Mouse (Mus musculus) heart, postnatal 0 days (tissue): Measurements from ENCODE around the gene Ppp2r2c. TPM values are rescaled to one million over a fixed set of nuclear protein-coding genes. Genes with fewer than 3 reads are reported as not detected.

Experiments
- ATAC-seq: fragments of 200-750 bp; cut with Nextera tagmentation; 2 replicates; pipeline ENCODE4 v1.8.0; 2017; ENCODE audit warnings: low read depth, moderate number of reproducible peaks, moderate library complexity; ENCODE audit not compliant: insufficient read depth
- DNase-seq: peaks from one replicate; pipeline ENCODE4 v3.0.0-alpha.2; 2016; ENCODE audit warnings: low spot score
- H3K27ac ChIP-seq: fragments of 300-500 bp; sonication (generic); 2 replicates; pipeline ENCODE4 v1.5.1; 2014; ENCODE audit warnings: low read depth, mild to moderate bottlenecking
- H3K27me3 ChIP-seq: fragments of 300-500 bp; sonication (generic); 2 replicates; pipeline ENCODE4 v1.6.1; 2014; ENCODE audit warnings: low read length, mixed read lengths; ENCODE audit not compliant: control insufficient read depth, insufficient read depth
- H3K36me3 ChIP-seq: fragments of 300-500 bp; sonication (generic); replicated peaks from 2 replicates; pipeline ENCODE4 v1.6.1; 2014; ENCODE audit warnings: low read length, mixed read lengths; ENCODE audit not compliant: control insufficient read depth, insufficient read depth
- H3K4me1 ChIP-seq: fragments of 300-500 bp; sonication (generic); 2 replicates; pipeline ENCODE4 v1.6.1; 2014; ENCODE audit warnings: antibody characterized with exemption; ENCODE audit not compliant: control insufficient read depth, insufficient read depth
- H3K4me2 ChIP-seq: fragments of 300-500 bp; sonication (generic); 2 replicates; pipeline ENCODE4 v1.6.1; 2014; ENCODE audit warnings: low read depth, mild to moderate bottlenecking, low read length, moderate library complexity
- H3K4me3 ChIP-seq: fragments of 300-500 bp; sonication (generic); 2 replicates; pipeline ENCODE4 v1.5.1; 2014; ENCODE audit warnings: low read depth, low read length
- H3K9ac ChIP-seq: fragments of 300-500 bp; sonication (generic); replicated peaks from 2 replicates; pipeline ENCODE4 v1.6.1; 2014; ENCODE audit warnings: low read depth, low read length, mixed read lengths
- H3K9me3 ChIP-seq: fragments of 300-500 bp; sonication (generic); replicated peaks from 2 replicates; pipeline ENCODE4 v1.6.1; 2016; ENCODE audit warnings: low read length; ENCODE audit not compliant: control insufficient read depth
- CTCF ChIP-seq: IDR thresholded peaks from 2 replicates; pipeline ENCODE4 v1.5.1; 2016; ENCODE audit warnings: antibody characterized with exemption, control low read depth, low read depth
- EP300 ChIP-seq: IDR thresholded peaks from 2 replicates; pipeline ENCODE4 v1.6.1; 2016; ENCODE audit warnings: antibody characterized with exemption, low read depth
- WGBS: fragments of 180-500 bp; shearing (Covaris S2); extraction: QIAGEN DNeasy Blood & Tissue Kit; methylation state at CpG from one replicate; pipeline ENCODE4 v1.1.7; 2014; 5-methylcytosine and 5-hydroxymethylcytosine counted together
- polyA plus RNA-seq: library from polyadenylated mRNA; unstranded; fragments of >200 nt; fragmentation: Nextera tagmentation; extraction: Ambion mirVana; gene quantifications from 2 replicates; pipeline ENCODE4 v1.2.1, GENCODE M21; 2015
- total RNA-seq: library from RNA; depleted of rRNA; stranded (reverse); fragments of >200 nt; gene quantifications from 2 replicates; pipeline ENCODE4 v1.2.3, GENCODE M21; 2014; ENCODE audit warnings: low replicate concordance

Gene Ppp2r2c
- total and polyA plus RNA-seq, 2 experiments from 2014 or later, result not detected

- no peak for DNase-seq
- WGBS, result 46% methylated on average over 2 of the region's 2 CpGs
- TF ChIP-seq CTCF (peak; percentile 42), EP300 (no peak)
- no peak for ATAC-seq
- Histone ChIP-seq H3K27ac (no peak overlapping the region), H3K9me3 (no peaks in the 10 kb centered on the region), H3K36me3 (no peaks in the 10 kb centered on the region), H3K4me2 (no peak overlapping the region), H3K4me3 (no peak overlapping the region), H3K9ac (no peak overlapping the region), H3K4me1 (no peaks in the 10 kb centered on the region), H3K27me3 (0 out of 2 replicates have a peak, but pooled peaks cover under 1% of the 10 kb centered on the region)
Observed at GRCm38 (mm10) chr5:36950871-36951270, 82.6 kb downstream of the Ppp2r2c start.

- ATAC-seq, result no peak
- TF ChIP-seq EP300, result no peak
Observed at GRCm38 (mm10) chr5:36952311-36952710, 84.0 kb downstream of the Ppp2r2c start.

GRCm38 (mm10) chr5:36955366-36955765 is 87.1 kb downstream of the Ppp2r2c start:
- WGBS, result 26% methylated on average over 4 of the region's 4 CpGs
- Histone ChIP-seq H3K4me2 (no peak overlapping the region), H3K9me3 (no peaks in the 10 kb centered on the region), H3K36me3 (no peaks in the 10 kb centered on the region), H3K9ac (no peak overlapping the region), H3K27me3 (0 out of 2 replicates have a peak, but pooled peaks cover 4% of the 10 kb centered on the region), H3K4me3 (no peak overlapping the region), H3K4me1 (no peaks in the 10 kb centered on the region), H3K27ac (no peak overlapping the region)
- no peak for TF ChIP-seq EP300
- TF ChIP-seq CTCF, result peak; percentile 45
- no peak for ATAC-seq
- no peak for DNase-seq

More at GRCm38 (mm10) chr5:36952311-36952710, 84.0 kb downstream of the Ppp2r2c start:
- Histone ChIP-seq H3K4me2 (no peak overlapping the region), H3K9me3 (no peaks in the 10 kb centered on the region), H3K36me3 (no peaks in the 10 kb centered on the region), H3K4me1 (no peaks in the 10 kb centered on the region), H3K9ac (no peak overlapping the region), H3K4me3 (no peak overlapping the region), H3K27me3 (no peaks in the 10 kb centered on the region), H3K27ac (no peak overlapping the region)
- 88% methylated on average over 15 of the region's 15 CpGs for WGBS
- DNase-seq, result no peak

- H3K4me2 ChIP-seq, result no peak overlapping the region
- no peak overlapping the region for H3K27ac ChIP-seq
- ATAC-seq, result no peak
- WGBS, result 36% methylated on average over 5 of the region's 5 CpGs
- H3K27me3 ChIP-seq, result 0 out of 2 replicates have a peak, but pooled peaks cover 4% of the 10 kb centered on the region
- no peaks in the 10 kb centered on the region for H3K9me3 ChIP-seq
- H3K36me3 ChIP-seq, result no peaks in the 10 kb centered on the region
- peak; percentile 13 for DNase-seq
- H3K4me3 ChIP-seq, result no peak overlapping the region
- H3K9ac ChIP-seq, result no peak overlapping the region
- H3K4me1 ChIP-seq, result no peaks in the 10 kb centered on the region
- no peak for TF ChIP-seq EP300
- TF ChIP-seq CTCF, result peak; percentile 70
Observed at GRCm38 (mm10) chr5:36958837-36959236, 90.5 kb downstream of the Ppp2r2c start.

GRCm38 (mm10) chr5:36960501-36960900 is 92.2 kb downstream of the Ppp2r2c start:
- Histone ChIP-seq H3K36me3 (no peaks in the 10 kb centered on the region), H3K9me3 (no peaks in the 10 kb centered on the region), H3K9ac (no peak overlapping the region), H3K4me2 (no peak overlapping the region), H3K4me3 (no peak overlapping the region), H3K4me1 (no peaks in the 10 kb centered on the region), H3K27me3 (0 out of 2 replicates have a peak, but pooled peaks cover 4% of the 10 kb centered on the region), H3K27ac (no peak overlapping the region)
- ATAC-seq, result peak; percentile 68
- WGBS, result 21% methylated on average over 5 of the region's 5 CpGs
- peak; percentile 47 for DNase-seq
- TF ChIP-seq EP300 (no peak), CTCF (no peak)

GRCm38 (mm10) chr5:36971587-36971986 is 103.3 kb downstream of the Ppp2r2c start:
- peaks cover 56% of the 10 kb centered on the region for H3K36me3 ChIP-seq

More at GRCm38 (mm10) chr5:36971587-36971986, 103.3 kb downstream of the Ppp2r2c start:
- H3K9me3 ChIP-seq, result no peaks in the 10 kb centered on the region
- no peak overlapping the region for H3K9ac ChIP-seq
- H3K27me3 ChIP-seq, result no peaks in the 10 kb centered on the region
- H3K4me2 ChIP-seq, result no peak overlapping the region
- no peaks in the 10 kb centered on the region for H3K4me1 ChIP-seq
- 72% methylated on average over 8 of the region's 8 CpGs for WGBS
- H3K27ac ChIP-seq, result no peak overlapping the region
- TF ChIP-seq EP300, result no peak
- no peak for TF ChIP-seq CTCF
- no peak overlapping the region for H3K4me3 ChIP-seq
- ATAC-seq, result no peak
- DNase-seq, result no peak
